Mouse (Mus musculus) gastrocnemius, postnatal 14 days (tissue): ENCODE results near the gene Trim17. TPM values are rescaled to one million over a fixed set of nuclear protein-coding genes. Genes with fewer than 3 reads are reported as not detected.

Experiments used
- microRNA-seq, 2 experiments: library from miRNA; unstranded; fragments of <30 nt; microRNA quantifications; one replicate each; pipeline ENCODE4 v1.2.0; 2021
- total RNA-seq, 2 experiments: library from RNA; stranded (reverse); gene quantifications; 2 replicates each; pipeline ENCODE4 v1.2.3; 2021

Trim17 gene
- total RNA-seq, 2 experiments from 2014 or later = 0.29 TPM; not detected in 1

Small RNA genes lying within 50 kb of the gene (microRNA-seq; reads per million reads assigned to microRNA genes)
- 0 reads per million in 2 experiments for gene Gm44313

Other genes starting within 250 kb of the Trim17 start
- gene Olfr318, start 230.7 kb upstream of the Trim17 start, total RNA-seq = not detected
- not detected for gene Olfr317, start 215.5 kb upstream of the Trim17 start, total RNA-seq
- gene Olfr316, start 202.0 kb upstream of the Trim17 start, total RNA-seq = not detected
- not detected for gene Olfr315, start 181.5 kb upstream of the Trim17 start, total RNA-seq
- not detected for gene Olfr314, start 171.7 kb upstream of the Trim17 start, total RNA-seq
- gene Fam183b, start 152.7 kb upstream of the Trim17 start, total RNA-seq = not detected
- not detected for gene Olfr313, start 139.7 kb upstream of the Trim17 start, total RNA-seq
- gene Olfr312, start 125.4 kb upstream of the Trim17 start, total RNA-seq = not detected
- gene Olfr311, start 115.4 kb upstream of the Trim17 start, total RNA-seq = not detected
- gene Gm12258, start 107.5 kb upstream of the Trim17 start, total RNA-seq = 1 to 10 TPM; 1.3 to 1.7 TPM
- gene 2810021J22Rik, start 87.5 kb upstream of the Trim17 start, total RNA-seq = 1 to 10 TPM; 1.4 to 1.6 TPM
- 1 to 10 TPM; 4.1 to 5.3 TPM for gene Zfp39, start 50.5 kb upstream of the Trim17 start, total RNA-seq
- not detected for gene Btnl10, start 36.8 kb upstream of the Trim17 start, total RNA-seq
- 100 to 1,000 TPM; 126 to 139 TPM for gene Rnf187, start 15.8 kb upstream of the Trim17 start, total RNA-seq
- gene Hist3h2ba, start 5.8 kb upstream of the Trim17 start, total RNA-seq = 1 to 10 TPM; 2.1 to 3.7 TPM
- 10 to 100 TPM; 15.1 to 16.8 TPM for gene Hist3h2a, start within 50 bp of the Trim17 start, total RNA-seq
- gene Trim11, start 23.4 kb downstream of the Trim17 start, total RNA-seq = 1 to 10 TPM; 9.3 to 9.6 TPM
- 100 to 1,000 TPM; 708 to 848 TPM for gene Obscn, start 181.7 kb downstream of the Trim17 start, total RNA-seq
- 10 to 100 TPM in 1 of 2 experiments, 1 to 10 TPM in 1; 7.7 to 10.6 TPM for gene Iba57, start 209.1 kb downstream of the Trim17 start, total RNA-seq
- under 1 TPM; 0.27 to 0.62 TPM for gene Gjc2, start 228.5 kb downstream of the Trim17 start, total RNA-seq
- gene Guk1, start 237.5 kb downstream of the Trim17 start, total RNA-seq = 10 to 100 TPM; 17.1 to 20.2 TPM
- 10 to 100 TPM; 36.6 to 44.3 TPM for gene Mrpl55, start 247.8 kb downstream of the Trim17 start, total RNA-seq